Mouse (Mus musculus): Measurements from ENCODE around the gene Agbl2.

GRCm38 (mm10) chr2:90816144-90816543, 33.6 kb downstream of the Agbl2 start:
- TF ChIP-seq CTCF (IDR thresholded peaks at IDR 0.05; ENCODE audit: borderline replicate concordance, insufficient read depth, low read length) = no peak
- no peak for TF ChIP-seq POLR2A (IDR thresholded peaks at IDR 0.05; ENCODE audit: low read depth, low read length)
